Mouse (Mus musculus) heart, embryonic 11.5 days (tissue): ENCODE data around the gene Ppp1r8. TPM values are rescaled to one million over a fixed set of nuclear protein-coding genes. Genes with fewer than 3 reads are reported as not detected.
A peak's percentile ranks its signal among the peaks of the same experiment; 100 is the strongest.

Experiments used
- ATAC-seq: fragments of 200-750 bp; cut with Nextera tagmentation; replicated peaks from 2 replicates; pipeline ENCODE4 v1.8.0; 2017; ENCODE audit warnings: moderate library complexity; ENCODE audit not compliant: insufficient number of reproducible peaks, low FRiP score, low TSS enrichment
- H3K27ac ChIP-seq: fragments of 300-500 bp; sonication (generic); 2 replicates; pipeline ENCODE4 v1.5.1; 2014; ENCODE audit warnings: mild to moderate bottlenecking, low read depth, low read length
- H3K27me3 ChIP-seq: fragments of 300-500 bp; sonication (generic); 2 replicates; pipeline ENCODE4 v1.6.1; 2014; ENCODE audit warnings: mild to moderate bottlenecking, low read length, mixed read lengths; ENCODE audit not compliant: control insufficient read depth, insufficient read depth
- H3K36me3 ChIP-seq: fragments of 300-500 bp; sonication (generic); 2 replicates; pipeline ENCODE4 v1.6.1; 2014; ENCODE audit warnings: mild to moderate bottlenecking, low read length, moderate library complexity, mixed read lengths; ENCODE audit not compliant: control insufficient read depth, insufficient read depth
- H3K4me1 ChIP-seq: fragments of 300-500 bp; sonication (generic); 2 replicates; pipeline ENCODE4 v1.6.1; 2014; ENCODE audit warnings: low read length; ENCODE audit not compliant: control insufficient read depth, insufficient read depth
- H3K4me2 ChIP-seq: fragments of 300-500 bp; sonication (generic); 2 replicates; pipeline ENCODE4 v1.6.1; 2014; ENCODE audit warnings: mild to moderate bottlenecking, moderate library complexity
- H3K4me3 ChIP-seq: fragments of 300-500 bp; sonication (generic); 2 replicates; pipeline ENCODE4 v1.5.1; 2014; ENCODE audit warnings: low read depth, low read length
- H3K9ac ChIP-seq: fragments of 300-500 bp; sonication (generic); 2 replicates; pipeline ENCODE4 v1.6.1; 2014; ENCODE audit warnings: mild to moderate bottlenecking, low read depth, low read length, moderate library complexity
- H3K9me3 ChIP-seq: fragments of 300-500 bp; sonication (generic); replicated peaks from 2 replicates; pipeline ENCODE4 v1.6.1; 2016; ENCODE audit warnings: low read length; ENCODE audit not compliant: control insufficient read depth
- WGBS: fragments of 180-500 bp; shearing (Covaris S2); extraction: QIAGEN DNeasy Blood & Tissue Kit; methylation state at CpG from one replicate; pipeline ENCODE4 v1.1.7; 2014; ENCODE audit not compliant: insufficient replicate concordance; 5-methylcytosine and 5-hydroxymethylcytosine counted together
- polyA plus RNA-seq: library from polyadenylated mRNA; unstranded; fragments of >200 nt; fragmentation: Nextera tagmentation; extraction: Ambion mirVana; gene quantifications from 2 replicates; pipeline ENCODE4 v1.2.1, GENCODE M21; 2014

Gene Ppp1r8
- polyA plus RNA-seq, 1 experiment from 2014 or later: 40.3 TPM

GRCm38 (mm10) chr4:132864856-132865255 is 21.9 kb upstream of the Ppp1r8 start:
- Histone ChIP-seq H3K4me1 (no peaks in the 10 kb centered on the region), H3K36me3 (peaks cover 46% of the 10 kb centered on the region), H3K27ac (no peak overlapping the region), H3K9me3 (no peaks in the 10 kb centered on the region), H3K27me3 (no peaks in the 10 kb centered on the region), H3K4me3 (no peak overlapping the region), H3K4me2 (no peak overlapping the region), H3K9ac (no peak overlapping the region)
- no peak for ATAC-seq
- 85% methylated on average over 2 of the region's 2 CpGs for WGBS

GRCm38 (mm10) chr4:132863012-132863411 is 20.0 kb upstream of the Ppp1r8 start:
- ATAC-seq: no peak
- Histone ChIP-seq H3K9ac (no peak overlapping the region), H3K9me3 (no peaks in the 10 kb centered on the region), H3K4me3 (no peak overlapping the region), H3K4me2 (no peak overlapping the region), H3K4me1 (no peaks in the 10 kb centered on the region), H3K27ac (no peak overlapping the region), H3K36me3 (peaks cover 47% of the 10 kb centered on the region), H3K27me3 (no peaks in the 10 kb centered on the region)
- WGBS: 90% methylated on average over 13 of the region's 13 CpGs

- Histone ChIP-seq H3K36me3 (peaks cover 42% of the 10 kb centered on the region), H3K4me3 (no peak overlapping the region), H3K4me1 (no peaks in the 10 kb centered on the region), H3K4me2 (no peak overlapping the region), H3K27me3 (no peaks in the 10 kb centered on the region), H3K9ac (no peak overlapping the region), H3K9me3 (no peaks in the 10 kb centered on the region), H3K27ac (no peak overlapping the region)
- no peak for ATAC-seq
- 81% methylated on average over 1 of the region's 1 CpGs for WGBS
Observed at GRCm38 (mm10) chr4:132860880-132861279, 17.9 kb upstream of the Ppp1r8 start.

DNA sequence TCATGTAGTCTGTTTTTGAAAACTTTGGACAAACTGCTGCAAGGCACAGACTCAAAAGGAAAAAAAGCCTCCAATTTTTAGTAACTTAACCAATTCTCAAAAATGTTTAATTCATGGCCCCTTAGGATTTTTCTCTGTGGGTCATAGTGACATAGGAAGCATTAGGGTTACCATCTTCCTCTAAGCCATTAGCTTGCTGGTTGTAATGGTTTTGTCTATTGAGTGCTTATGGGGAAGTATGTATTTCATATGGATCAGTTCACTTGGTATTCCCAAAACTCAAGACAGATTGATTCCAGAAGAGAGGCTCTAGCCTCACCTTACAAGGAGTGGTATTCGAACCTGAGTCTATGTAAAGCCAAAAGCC is 719 bp upstream of the Ppp1r8 start:
- Histone ChIP-seq H3K27ac (peak overlapping the region; percentile 78), H3K9ac (peak overlapping the region; percentile 94), H3K27me3 (no peaks in the 10 kb centered on the region), H3K4me2 (peak overlapping the region; percentile 81), H3K9me3 (no peaks in the 10 kb centered on the region), H3K4me3 (peak overlapping the region; percentile 82), H3K36me3 (0 out of 2 replicates have a peak, but pooled peaks cover 9% of the 10 kb centered on the region), H3K4me1 (peaks cover 7% of the 10 kb centered on the region; the same call in 1 of the 2 replicates)
- no peak for ATAC-seq
- WGBS: 77% methylated on average over 1 of the region's 1 CpGs

- H3K27ac ChIP-seq: peak overlapping the region; percentile 78
- H3K36me3 ChIP-seq: peaks cover 16% of the 10 kb centered on the region
- H3K4me3 ChIP-seq: peak overlapping the region; percentile 82
- 0 out of 2 replicates have a peak, but pooled peaks have one; percentile 39 for ATAC-seq
- peaks cover 7% of the 10 kb centered on the region; the same call in 1 of the 2 replicates for H3K4me1 ChIP-seq
- H3K9me3 ChIP-seq: no peaks in the 10 kb centered on the region
- H3K9ac ChIP-seq: peak overlapping the region; percentile 94
- peak overlapping the region; percentile 83 for H3K4me2 ChIP-seq
- no peaks in the 10 kb centered on the region for H3K27me3 ChIP-seq
- 1% methylated on average over 30 of the region's 30 CpGs for WGBS
Observed at GRCm38 (mm10) chr4:132842281-132842906, 575 bp downstream of the Ppp1r8 start.

GRCm38 (mm10) chr4:132841493-132841892 is 1.5 kb downstream of the Ppp1r8 start:
- Histone ChIP-seq H3K4me3 (peak overlapping the region; percentile 82), H3K4me1 (peaks cover 7% of the 10 kb centered on the region; the same call in 1 of the 2 replicates), H3K27ac (no peak overlapping the region), H3K4me2 (peak overlapping the region; percentile 83), H3K9ac (peak overlapping the region; percentile 94), H3K36me3 (peaks cover 24% of the 10 kb centered on the region), H3K9me3 (no peaks in the 10 kb centered on the region), H3K27me3 (no peaks in the 10 kb centered on the region)
- no peak for ATAC-seq
- 84% methylated on average over 3 of the region's 3 CpGs for WGBS

DNA sequence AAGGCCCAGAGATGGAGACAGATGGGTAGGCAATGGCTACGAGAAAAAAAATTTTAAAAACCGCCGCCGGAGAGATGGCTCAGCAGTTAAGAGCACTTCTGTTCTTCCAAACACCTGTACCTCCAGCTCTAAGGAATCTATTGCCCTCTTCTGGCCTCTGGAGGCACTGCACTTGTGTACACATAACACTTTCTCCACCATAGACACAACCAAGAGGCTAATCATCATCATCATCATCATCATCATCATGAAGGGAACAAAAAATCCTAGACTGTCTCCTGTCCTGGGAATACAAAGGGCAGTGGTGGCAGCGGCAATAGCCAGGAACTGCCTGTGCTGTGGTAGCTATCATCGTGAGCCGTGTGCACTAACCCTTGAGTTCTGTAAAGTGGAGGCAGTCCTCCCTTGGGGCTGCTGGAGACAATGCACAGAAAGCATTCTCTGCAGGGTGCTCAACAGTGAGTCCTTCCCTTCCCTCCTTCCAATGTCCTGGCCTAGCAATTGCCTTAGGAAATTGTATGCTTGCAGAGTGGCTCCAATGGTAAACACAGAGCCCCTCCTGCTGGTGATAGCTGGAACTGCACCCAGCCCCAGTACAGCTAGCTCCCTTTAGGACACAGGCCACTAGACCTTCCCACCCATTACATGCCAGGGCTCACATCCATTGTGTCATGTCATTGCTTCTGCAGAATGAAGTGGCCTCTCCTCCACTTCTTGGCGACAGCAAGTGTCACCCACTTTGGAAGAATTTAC is 19.2 kb downstream of the Ppp1r8 start:
- Histone ChIP-seq H3K27ac (no peak overlapping the region), H3K4me2 (no peak overlapping the region), H3K9ac (no peak overlapping the region), H3K27me3 (no peaks in the 10 kb centered on the region), H3K36me3 (peaks cover 27% of the 10 kb centered on the region), H3K9me3 (peaks cover 9% of the 10 kb centered on the region), H3K4me1 (no peaks in the 10 kb centered on the region), H3K4me3 (no peak overlapping the region)
- ATAC-seq: no peak
- WGBS: 70% methylated on average over 8 of the region's 8 CpGs

GRCm38 (mm10) chr4:132818442-132818841 is 24.5 kb downstream of the Ppp1r8 start:
- 45% methylated on average over 2 of the region's 2 CpGs for WGBS
- no peaks in the 10 kb centered on the region for H3K27me3 ChIP-seq
- no peak overlapping the region for H3K9ac ChIP-seq
- no peak for ATAC-seq
- peaks cover 9% of the 10 kb centered on the region for H3K9me3 ChIP-seq
- H3K4me2 ChIP-seq: no peak overlapping the region
- H3K27ac ChIP-seq: no peak overlapping the region
- peaks cover 2% of the 10 kb centered on the region; the same call in 1 of the 2 replicates for H3K36me3 ChIP-seq
- no peak overlapping the region for H3K4me3 ChIP-seq
- no peaks in the 10 kb centered on the region for H3K4me1 ChIP-seq
